Mouse (Mus musculus) ES-E14 (cell line): ENCODE data around the gene Axin1.

Experiments used
- CHD2 ChIP-seq: IDR thresholded peaks from 2 replicates; pipeline ENCODE4 v1.6.1; 2014; ENCODE audit warnings: mild to moderate bottlenecking, low read depth, low read length, inconsistent platforms
- ZC3H11A ChIP-seq: IDR thresholded peaks from 2 replicates; pipeline ENCODE4 v1.6.1; 2012; ENCODE audit warnings: low read depth, mild to moderate bottlenecking, inconsistent platforms, low read length, borderline replicate concordance
- ZNF384 ChIP-seq: IDR thresholded peaks from 2 replicates; pipeline ENCODE4 v1.6.1; 2012; ENCODE audit warnings: low read depth, low read length, inconsistent platforms

- TF ChIP-seq ZNF384 (no peak), ZC3H11A (no peak), CHD2 (no peak; the same call in 1 of the 2 replicates)
Observed at GRCm38 (mm10) chr17:26243471-26244100, 105.1 kb downstream of the Axin1 start.
